Mouse (Mus musculus) kidney, adult 8-10 months (tissue): Measurements from ENCODE around the gene Cisd3.
"Not testable (repeated sequence)": the region's sequence is repeated elsewhere in the genome, so short reads cannot be mapped to it uniquely, and the experiment has no call there.

ENCODE experiments used
- DNase-seq, 2 experiments: peaks; one replicate each; pipeline ENCODE4 v3.0.0; 2022

The Cisd3 gene

DNA sequence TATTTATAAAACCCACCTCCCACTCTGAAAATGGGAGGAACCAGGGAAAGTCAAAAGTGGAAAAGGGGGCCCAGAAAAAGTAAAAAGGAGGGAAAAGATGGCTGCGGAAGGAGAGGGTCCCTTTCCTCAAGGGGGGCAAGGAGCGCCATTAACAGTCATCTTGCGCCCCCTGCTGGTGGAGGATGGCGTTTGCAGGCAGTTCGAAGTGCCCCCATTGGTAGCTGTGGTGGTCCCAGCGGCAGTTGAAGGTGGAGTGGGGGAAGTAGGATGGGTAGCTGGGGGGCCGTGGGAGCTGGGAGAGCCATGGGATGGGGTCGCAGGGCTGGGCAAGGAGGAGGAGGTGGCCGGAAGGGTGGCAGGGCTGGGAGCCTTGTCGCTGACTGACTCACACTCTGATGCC, 4.2 kb downstream of the Cisd3 start:
- peak in 1 of 2 experiments; percentile 48 for DNase-seq

DNA sequence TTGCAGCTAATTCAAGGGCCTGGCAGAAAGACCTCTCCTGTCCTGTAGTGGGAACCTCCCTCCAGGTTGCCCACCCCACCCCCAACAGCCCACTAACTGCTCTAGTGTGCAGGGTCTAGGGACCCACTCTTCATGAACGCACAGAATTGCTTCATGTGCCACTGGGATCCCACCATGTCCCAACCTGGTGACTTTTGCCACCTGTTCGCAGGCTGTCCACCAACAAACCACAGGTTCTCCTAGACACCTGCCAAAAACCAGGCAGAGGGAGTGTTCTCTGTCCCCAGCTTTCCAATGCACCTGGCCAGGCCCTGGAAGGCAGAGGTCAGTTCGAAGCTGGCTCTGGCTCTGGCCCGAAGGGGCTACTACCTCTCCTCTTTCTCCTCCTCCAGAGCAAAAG, 8.8 kb downstream of the Cisd3 start:
- DNase-seq, result no peak

DNA sequence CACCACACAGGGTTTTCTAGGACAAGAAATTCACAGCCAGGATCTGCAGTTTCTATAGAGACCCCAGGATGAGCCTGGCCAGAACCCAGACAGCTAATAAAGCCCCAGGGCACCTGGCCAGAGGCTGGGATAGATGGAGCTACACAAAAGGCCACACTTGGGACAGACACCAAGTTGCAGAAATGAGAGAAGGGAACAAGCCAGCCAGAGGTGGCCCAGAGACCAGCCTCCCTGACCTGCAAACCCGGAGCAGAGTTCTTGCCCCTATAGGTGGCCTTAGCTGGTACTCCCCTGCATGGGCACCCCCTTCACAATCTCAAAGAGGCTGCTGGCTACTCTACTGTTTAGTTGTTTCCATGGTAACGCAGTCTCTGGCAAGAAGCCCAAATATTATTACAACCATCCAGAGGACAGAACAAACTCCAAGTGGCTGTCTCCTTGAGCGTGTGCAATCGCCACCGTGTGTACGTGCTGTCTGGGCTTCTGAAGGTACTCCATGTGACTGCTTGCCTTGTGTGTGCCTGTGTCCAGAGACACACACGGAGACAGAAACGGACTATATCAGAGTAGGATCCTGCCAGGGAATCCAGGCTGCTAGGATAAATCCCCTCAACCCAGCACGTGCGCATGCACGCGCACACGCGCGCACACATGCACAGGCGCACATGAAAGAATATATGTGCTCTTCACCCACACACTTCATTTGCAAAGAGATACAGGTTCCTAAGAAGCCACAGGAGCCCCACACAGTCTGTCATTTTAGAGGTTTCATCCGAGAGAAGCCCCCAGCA, 9.5 kb downstream of the Cisd3 start:
- no peak for DNase-seq

DNA sequence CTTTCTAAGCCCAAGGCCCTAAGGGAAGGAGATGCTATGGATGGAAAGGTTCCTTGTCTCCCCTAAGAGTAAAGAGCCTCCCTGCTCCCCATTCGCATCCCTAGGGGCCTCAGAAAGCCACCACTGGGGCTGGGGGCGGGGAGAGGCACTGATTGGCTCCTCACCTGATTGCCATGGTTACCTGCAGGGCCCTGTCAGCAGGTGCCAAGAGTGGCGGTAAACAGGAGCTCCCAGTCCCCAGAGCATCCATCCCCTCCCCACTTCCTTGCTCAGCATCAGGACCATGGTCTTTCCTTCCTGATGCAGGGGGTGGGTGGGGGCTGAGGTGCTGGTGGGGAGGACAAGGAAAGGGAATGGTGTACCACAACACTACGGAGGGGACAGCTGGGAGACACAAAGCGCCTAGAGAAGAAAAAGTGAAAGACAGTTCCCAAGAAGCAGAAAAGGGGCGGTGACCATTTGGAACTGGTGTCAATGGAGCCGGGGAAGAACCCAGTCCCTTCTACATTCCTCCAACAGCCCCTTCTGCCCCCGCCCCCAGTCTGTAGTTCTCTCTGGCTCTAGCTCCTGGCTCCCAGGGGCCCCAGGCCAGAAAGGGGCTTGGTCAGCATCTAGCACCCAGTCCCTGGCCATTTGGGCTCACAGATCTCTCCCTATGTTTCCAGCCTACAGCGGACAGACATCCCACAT, 10.2 kb downstream of the Cisd3 start:
- no peak for DNase-seq

DNA sequence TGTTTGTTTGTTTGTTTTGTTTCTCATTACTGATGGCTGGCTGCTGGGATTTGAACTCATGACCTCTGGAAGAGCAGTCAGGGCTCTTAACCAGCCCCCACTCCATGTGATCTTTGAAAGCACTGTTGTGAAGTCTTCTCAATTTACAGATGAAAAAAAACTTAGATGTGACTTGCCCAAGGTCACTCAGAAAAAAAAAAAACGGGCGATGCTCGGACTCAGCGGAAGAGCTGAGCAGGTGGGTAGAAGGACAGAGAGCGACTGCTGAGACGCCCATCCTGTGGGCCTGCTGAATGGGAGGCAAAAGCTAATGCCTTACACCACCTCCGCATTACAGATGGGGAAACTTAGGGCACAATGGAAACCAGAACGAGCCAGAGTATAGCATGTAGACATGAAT, 11.0 kb downstream of the Cisd3 start:
- no peak for DNase-seq

DNA sequence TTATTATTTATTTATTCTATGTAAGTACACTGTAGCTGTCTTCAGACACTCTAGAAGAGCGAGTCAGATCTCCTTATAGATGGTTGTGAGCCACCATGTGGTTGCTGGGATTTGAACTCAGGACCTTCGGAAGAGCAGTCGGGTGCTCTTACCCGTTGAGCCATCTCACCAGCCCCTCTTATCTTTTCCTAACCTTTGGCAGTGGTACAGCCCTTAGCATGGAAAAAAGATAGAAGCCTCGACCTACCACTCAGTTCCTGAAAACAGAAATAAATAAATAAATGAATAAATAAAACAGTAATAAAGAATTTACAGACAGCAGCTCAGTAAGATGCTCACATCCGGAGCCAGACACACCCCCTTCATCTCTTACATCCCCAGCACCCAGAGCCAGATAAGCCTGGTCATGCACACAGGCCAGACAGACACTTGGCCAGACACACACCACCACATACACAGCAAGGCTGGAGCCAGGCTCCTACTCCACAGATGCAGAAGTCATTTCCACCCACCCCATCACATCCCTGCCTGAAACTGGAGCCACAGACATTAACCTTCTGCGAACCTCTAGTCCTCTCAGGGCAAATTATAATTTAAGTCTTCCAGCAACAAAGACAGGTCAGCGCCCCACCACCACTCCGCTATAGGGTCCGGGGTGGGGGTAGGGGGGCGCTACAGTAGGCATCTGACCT, 11.7 kb downstream of the Cisd3 start:
- DNase-seq, result no peak

DNA sequence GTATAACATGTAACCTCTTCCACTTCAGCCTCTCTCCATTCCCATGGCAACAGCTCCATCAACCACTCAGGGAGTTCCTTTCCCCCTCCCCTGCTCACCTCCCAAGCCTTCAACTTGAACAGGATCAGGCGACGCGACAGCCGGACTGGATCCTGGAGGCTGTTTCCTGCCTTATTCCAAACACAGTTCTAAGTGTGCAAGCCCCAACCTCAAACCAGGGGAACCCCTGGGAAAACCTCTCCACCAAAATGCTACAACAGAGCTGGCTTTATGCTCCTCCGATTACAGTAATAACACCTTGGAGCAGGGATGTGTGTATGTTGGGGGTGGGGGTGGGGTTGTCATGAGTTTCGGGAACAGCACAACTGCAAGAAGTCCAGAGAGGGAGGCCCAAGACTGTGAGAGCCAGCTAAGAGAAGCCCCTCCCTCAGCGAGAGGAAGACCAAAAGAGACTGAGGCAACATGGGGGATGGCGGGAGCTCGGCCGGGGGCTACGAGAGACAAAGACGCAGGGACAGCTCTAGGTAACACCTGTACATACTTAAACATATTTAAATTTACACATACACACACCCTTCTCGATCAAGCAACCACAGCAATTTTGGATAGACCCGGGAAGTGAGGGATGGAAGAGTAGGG, 12.4 kb downstream of the Cisd3 start:
- DNase-seq, result no peak

DNA sequence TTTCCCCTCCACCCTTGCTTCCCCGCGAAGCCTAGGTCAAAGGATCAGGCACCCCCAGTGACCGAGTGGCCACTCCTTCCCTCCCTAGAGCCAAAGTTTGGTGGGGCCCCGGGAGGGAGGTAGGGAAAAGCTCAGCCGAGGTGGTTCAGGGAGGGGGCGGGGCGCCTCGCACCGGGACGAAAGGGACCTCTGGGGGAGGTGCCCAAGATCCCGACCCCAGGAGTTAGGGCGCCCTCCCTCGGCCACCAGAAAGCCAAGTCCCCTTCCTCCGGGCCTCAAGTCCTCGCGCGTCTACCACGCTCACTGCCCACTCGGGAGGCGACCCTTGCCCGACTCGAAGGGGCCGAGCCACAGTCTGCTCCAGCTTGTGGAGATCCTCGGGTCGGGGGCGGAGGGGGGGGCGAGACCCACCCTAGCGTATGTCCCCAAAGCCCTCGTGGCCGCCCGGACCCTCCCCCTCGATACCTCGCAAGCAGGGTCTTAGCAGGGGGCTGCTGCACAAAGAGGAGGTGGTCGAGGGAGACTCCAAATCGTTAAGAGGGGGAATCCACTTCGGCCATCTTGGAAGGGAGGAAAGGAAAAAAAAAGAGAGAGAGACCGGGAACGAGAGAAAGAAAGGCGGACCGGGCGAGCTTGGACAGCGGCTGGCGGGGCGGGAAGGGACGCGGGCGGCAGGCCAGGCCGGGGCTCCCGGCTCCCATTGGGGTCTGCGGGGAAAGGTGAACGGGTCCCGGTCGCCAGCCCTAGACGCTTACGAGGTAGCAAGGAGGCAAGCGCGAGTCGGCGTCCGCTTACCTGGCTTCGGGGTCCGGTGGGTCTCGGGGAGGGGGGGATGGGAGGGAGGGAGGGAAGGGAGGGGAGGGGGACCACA, 13.3 kb downstream of the Cisd3 start:
- peak; percentile 72 to 75 for DNase-seq

DNA sequence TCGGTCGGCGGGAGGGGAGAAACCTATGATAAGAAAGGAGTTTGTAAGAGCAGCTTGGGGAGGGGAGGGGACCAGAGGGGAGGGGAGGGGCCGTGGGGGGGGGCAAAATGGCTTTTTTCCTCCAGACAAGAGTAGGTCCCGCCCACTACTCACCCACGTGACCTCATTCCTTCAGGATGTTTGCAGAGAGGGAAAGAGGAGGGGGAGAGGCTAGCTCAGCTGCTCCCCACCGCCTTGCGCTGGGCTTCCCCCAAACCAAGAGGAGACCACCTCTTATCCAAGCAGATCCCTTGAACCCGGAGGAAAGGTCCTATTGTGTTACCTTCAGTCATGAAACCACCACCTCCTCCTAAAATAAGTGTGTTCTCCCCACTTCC, 14.0 kb downstream of the Cisd3 start:
- DNase-seq, result peak; percentile 90 to 93

DNA sequence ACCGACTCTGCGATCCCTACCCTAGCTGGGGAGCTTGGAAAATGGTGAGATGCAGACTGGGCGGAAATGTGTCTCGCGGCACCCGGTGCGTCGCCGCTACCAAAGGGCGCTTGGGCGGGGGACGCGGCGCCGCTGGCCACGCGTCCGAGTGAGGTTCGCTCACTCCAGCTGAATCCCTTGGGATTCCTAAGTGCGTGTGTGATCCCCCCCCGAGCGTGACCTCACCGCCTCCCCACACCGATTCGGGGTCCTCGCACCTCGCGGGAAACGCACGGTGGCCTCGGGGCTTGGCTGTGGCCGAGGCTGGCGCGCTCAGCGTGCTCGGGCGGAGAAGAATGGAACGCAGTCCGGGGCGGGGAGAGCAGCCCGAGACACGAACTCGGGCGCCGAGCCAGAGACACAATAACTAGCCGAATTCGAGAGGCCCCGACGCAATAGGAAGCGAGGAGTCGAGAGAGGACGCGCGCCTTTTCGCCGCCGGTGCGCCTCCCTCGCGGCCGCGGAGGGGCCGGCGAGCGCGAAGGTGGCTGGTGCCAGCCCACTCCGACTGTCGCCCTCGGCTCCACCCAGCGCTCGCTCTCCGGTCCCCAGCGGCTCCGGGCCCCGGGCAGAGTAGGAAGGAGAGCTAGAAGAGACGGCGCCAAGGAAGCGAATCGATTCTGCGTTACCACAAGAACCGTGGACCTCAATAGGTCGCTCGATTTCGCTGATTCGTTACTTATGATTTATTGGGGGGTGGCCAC, 14.5 kb downstream of the Cisd3 start, which contains the start of gene Pcgf2:
Pcgf2 (minus strand) TSS at position 495 of the 743 bp plus-strand sequence.
- peak; percentile 68 to 77 for DNase-seq

DNA sequence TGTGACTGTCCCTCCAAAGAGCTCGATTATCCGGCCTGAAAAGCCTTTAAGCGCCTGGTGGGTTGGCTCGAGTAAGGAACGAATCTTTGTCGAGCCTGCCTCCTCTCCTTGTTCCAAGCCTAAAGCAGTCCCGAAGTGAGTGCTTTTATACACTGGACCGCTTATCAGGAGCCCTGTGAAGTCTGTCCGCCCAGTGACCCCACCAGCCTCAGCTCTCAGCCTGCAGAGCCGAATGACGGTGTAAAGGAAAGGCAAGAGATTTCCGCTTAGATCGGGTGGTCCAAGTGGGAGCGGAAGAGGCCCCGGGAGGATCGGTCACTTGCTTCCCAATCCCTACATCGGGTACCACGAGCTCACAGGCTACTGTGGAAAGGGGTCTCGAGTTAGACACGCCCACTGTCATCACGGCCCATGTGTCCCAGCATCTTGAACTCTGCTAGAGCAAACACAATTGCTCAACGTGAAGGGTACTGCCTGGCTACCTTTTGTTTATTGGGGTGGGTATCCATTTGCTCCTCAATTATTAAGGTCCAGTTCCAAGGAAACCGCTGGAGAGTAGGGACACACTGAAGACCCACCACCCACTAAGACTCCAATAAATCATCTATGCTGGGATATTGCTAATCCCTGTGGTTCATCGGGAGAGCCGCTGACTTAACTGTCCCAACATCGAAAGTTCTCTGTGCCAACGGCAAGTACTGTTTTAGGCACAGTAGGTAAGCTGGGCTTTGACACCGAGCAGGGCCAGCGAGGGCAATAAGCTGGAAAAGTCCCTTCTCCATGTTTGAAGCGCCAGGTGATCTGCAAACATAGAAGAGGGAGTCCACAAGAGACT, 15.3 kb downstream of the Cisd3 start:
- peak; percentile 33 to 40 for DNase-seq

DNA sequence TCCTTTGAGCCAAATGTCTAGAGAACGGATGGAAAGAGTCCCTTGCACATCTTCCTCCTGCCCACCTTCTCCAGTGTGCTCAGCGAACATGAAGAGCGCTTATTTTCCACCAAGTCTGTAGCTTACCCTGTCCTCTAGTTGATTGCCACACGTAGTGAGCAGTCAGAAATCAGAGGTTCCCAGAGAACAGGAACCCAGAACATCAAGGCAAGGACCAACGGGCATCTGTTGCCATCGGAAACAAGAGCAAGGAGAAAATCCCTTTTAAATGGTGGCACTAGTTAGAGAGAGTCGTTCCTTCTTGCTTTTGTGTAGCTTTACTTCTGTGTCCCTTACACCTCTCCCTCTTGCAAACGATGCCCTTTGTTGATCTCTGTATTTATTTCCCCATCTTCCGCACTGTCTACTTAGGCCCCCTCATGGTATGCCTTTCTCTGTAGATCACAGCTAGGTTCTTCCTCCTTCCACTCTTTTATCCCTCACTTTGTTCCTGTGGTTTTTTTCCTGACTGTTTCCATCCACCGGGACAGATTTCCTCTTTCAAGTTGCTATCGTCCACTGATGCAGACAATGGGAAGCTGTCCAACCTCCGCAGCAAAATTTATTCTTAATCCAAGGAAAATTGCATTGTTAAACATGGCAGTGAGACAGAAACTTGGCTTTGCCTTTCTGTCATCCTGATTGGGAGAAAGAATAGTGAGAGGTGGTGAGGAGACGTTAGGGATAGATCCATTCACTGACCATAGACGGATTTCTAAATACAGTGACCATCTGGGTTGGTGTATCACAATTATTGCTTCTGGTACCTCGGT, 16.2 kb downstream of the Cisd3 start:
- DNase-seq, result no peak

DNA sequence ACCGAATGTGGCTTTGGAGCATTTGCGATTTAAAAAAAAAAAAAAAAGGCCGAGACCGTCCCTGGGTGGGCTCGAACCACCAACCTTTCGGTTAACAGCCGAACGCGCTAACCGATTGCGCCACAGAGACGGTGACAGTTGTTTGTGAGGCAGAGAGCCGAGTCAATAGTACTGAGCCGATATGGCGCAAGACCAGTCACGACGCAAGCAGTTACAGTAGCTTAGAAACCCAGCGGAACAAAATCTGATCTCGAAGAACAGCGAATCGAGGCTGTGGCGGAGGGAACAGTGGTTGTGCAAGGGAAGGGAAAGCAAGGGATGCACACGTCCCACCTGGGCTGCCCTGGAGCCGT, 16.7 kb downstream of the Cisd3 start:
- peak; percentile 84 to 89 for DNase-seq

DNA sequence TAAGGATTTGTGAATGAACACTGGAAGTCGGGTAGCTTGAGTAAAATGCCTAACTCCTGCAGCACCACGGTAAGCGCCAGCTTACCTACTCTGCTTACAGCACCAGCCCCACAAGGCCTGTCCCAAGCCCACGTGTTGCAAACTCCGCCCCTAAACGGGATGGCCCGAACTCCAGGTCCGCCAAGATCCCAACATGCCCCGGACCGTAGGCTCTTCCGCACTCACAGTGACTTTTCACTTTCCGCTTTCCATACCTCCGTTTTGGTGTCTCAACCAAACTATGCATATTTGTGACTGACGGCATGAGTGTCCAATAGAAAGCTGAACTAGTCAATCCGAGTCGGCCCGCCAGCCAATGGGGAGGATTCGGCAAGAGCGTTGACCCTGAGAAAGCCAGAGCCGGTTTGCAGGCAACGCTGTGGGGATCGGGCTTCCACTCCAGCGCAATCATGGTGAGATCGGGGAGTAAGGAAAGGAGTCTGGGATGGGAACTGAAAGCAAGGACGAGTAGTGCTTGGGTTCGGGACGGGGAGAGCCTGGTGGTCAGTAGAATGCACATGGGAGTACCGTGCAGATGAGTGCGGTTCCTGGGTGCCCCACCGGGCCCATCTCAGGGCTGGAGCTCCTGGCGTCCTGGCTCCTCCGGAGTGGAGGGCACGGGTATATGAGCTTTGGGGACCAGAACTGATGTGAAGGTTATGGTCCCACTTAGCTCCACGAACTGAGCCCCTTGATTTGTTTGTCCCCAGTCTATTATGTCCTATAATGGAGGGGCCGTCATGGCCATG, 17.6 kb downstream of the Cisd3 start, which contains the start of gene Psmb3:
Psmb3 (plus strand) TSS at position 361 of the 788 bp plus-strand sequence.
- peak; percentile 100 for DNase-seq

DNA sequence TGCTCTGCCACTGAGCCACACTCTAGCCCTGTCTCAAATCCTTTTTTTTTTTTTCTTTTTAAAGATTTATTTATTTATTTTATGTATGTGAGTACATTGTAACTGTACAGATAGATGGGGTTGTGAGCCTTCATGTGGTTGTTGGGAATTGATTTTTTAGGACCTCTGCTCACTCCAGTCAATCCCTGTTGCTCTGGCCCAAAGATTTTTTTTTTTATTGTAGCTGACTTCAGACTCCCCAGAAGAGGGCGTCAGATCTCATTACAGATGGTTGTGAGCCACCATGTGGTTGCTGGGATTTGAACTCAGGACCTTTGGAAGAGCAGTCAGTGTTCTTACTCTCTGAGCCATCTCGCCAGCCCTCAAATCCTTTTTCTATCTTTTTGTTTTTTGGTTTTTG, 24.4 kb downstream of the Cisd3 start:
- not testable (repeated sequence) for DNase-seq

DNA sequence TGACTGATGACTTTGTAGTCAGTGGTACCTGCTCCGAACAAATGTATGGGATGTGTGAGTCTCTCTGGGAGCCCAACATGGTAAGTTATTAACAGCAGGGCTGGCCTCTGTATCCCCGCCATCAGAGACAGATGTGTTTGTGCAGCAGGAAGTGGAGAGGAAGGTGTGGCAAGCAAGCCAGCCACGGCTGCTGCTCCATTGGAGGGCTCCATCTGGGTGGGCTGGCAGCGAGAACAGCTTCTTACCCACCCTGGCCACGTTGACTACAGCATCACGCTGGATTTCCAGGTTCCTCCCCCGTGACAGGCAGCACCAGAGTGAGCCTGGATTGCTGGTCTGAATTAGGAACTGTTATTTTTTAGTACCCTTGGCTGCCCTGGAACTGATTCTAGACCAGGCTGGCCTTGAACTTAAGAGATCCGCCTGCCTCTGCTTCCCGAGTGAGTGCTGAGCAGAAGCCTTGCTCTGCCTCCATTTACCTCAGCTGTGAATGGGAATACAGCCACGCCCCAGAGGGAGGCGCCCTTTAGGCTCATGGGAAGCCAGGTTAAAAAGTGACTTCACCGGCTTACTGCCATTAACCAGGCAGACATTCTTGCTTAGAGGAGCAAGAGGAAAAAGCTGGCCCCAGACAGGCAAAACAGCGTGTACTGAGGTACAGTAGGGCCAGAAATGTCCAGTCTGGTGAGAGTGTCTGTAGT, 25.7 kb downstream of the Cisd3 start:
- no peak for DNase-seq

DNA sequence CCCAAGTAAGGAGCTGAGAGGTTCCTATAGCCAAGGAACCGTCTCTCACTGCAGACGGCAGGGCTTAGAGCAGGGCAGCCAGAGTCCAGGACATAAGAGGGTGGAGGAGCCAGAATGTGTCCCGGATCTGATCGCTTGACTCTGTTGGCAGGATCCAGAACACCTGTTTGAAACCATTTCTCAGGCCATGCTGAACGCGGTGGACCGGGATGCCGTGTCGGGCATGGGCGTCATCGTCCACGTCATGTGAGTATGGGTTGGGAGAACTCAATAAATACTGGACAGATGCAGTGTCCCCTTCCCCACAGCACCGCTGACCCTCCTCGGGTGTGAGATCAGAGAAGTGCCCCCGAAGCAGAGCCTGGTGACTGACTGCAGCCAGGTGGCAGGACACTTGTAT, 26.7 kb downstream of the Cisd3 start:
- no peak for DNase-seq

DNA sequence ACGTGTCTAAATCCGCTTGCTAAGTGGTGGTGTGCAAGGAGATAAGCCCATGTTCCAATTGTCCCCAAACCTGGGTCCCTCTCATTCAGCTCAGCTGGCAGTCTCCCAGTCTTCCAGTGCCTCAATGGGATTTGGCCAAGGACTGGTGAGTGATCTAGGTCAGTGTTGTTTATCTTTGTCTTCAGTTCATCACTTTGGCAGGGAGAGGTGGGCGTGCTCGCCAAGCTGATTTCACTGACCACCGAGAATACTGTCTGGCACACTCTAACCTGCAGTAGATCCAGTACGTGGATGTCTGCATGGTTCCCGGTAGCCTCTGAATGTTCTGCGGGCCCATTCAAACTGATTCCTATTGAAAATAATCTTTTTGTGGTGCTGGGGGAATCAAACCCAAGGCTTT, 28.3 kb downstream of the Cisd3 start:
- no peak for DNase-seq
